Mouse (Mus musculus): Measurements from ENCODE around the gene Methig1.

DNA sequence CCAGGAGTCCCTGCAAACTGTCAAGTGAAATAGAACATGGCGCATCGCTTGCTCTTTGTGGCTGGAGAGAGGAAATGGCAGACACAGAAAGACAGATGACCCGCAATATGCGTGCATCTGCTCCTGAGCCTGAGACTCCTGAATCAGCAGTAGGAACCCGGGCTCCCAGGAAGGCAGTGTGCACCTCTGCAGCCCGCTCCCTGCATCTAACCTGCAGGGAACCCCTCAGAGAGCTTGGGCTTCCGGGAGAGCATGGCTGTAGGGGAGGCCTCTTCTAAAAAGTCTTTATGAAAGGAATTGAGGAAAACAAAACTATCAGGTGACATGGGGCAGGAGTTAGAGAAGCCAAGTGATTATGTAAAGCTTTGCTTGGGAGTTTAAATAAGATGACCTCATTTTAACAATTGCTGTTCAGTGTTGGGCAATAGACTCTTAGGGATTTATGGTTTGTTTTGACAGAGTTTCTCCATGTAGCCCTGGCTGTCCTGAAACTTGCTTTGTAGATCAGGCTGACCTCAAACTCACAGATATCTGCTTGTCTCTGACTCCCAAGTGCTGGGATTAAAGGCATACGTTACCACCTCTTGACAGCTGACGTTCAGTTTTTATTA, 32.5 kb upstream of the Methig1 start:
- TF ChIP-seq CTCF (IDR thresholded peaks at IDR 0.05; ENCODE audit: borderline replicate concordance, control insufficient read depth, extremely low read depth, insufficient read depth, low read length, poor library complexity) (no peak), POLR2A (IDR thresholded peaks at IDR 0.05; ENCODE audit: control insufficient read depth, extremely low read depth, insufficient read depth, low read length, poor library complexity) (no peak)

Data from thymus, adult 2 months (tissue).